Mouse (Mus musculus): ENCODE measurements around the gene Gpr137. TPM values are rescaled to one million over a fixed set of nuclear protein-coding genes. Genes with fewer than 3 reads are reported as not detected.

Gene Gpr137
- polyA plus RNA-seq, 2 experiments = 4.4 to 5.5 TPM

GRCm38 (mm10) chr19:6925611-6926329 lies 16.5 kb downstream of the Gpr137 start:
- H3K36me3 ChIP-seq (replicated peaks; ENCODE audit: control insufficient read depth, insufficient read depth, low read depth) = no peaks in the 10 kb centered on the region
- H3K27me3 ChIP-seq (ENCODE audit: control insufficient read depth, insufficient read depth, low read length) = peaks cover 66% of the 10 kb centered on the region
- no peak for TF ChIP-seq EP300 (IDR thresholded peaks at IDR 0.05; ENCODE audit: low read depth)
- no peak for TF ChIP-seq CTCF (IDR thresholded peaks at IDR 0.05; ENCODE audit: low read depth)
- peaks cover 7 to 13% of the 10 kb centered on the region in 2 experiments for H3K4me1 ChIP-seq (replicated peaks; ENCODE audit: control insufficient read depth in 2 of 2, insufficient read depth in 2 of 2, low read length in 1 of 2)
- H3K4me3 ChIP-seq (ENCODE audit: insufficient read depth in 1 of 2, low read depth in 2 of 2, low read length in 2 of 2) = no peak overlapping the region
- 18% methylated on average over 40 of the region's 40 CpGs for WGBS (ENCODE audit: insufficient replicate concordance)
- H3K4me2 ChIP-seq (ENCODE audit: low read depth) = no peak overlapping the region
- no peaks in the 10 kb centered on the region for H3K9me3 ChIP-seq (ENCODE audit: control insufficient read depth, low read length)
- no peak overlapping the region for H3K27ac ChIP-seq
- H3K9ac ChIP-seq (replicated peaks) = no peak overlapping the region
- no peak for ATAC-seq (ENCODE audit: insufficient read depth)
- no peak for DNase-seq (ENCODE audit: low read depth in 3 of 3, low spot score in 3 of 3)

GRCm38 (mm10) chr19:6925307-6925573 lies 17.0 kb downstream of the Gpr137 start, which contains the start of gene Catsperz:
TSS of gene Catsperz (minus strand) at chr19:6925380.
- H3K4me1 ChIP-seq (replicated peaks; ENCODE audit: control insufficient read depth in 2 of 2, insufficient read depth in 2 of 2, low read length in 1 of 2) = peaks cover 7 to 13% of the 10 kb centered on the region in 2 experiments
- H3K9ac ChIP-seq (replicated peaks) = no peak within 1 kb of the TSS
- H3K27ac ChIP-seq = no peak within 1 kb of the TSS
- DNase-seq (ENCODE audit: low read depth in 3 of 3, low spot score in 3 of 3) = no peak
- peak within 1 kb of the TSS; percentile 30 for H3K4me2 ChIP-seq (ENCODE audit: low read depth)
- H3K27me3 ChIP-seq (ENCODE audit: control insufficient read depth, insufficient read depth, low read length) = peaks cover 61% of the 10 kb centered on the region
- TF ChIP-seq CTCF (IDR thresholded peaks at IDR 0.05; ENCODE audit: low read depth) = no peak
- no peak for TF ChIP-seq EP300 (IDR thresholded peaks at IDR 0.05; ENCODE audit: low read depth)
- 6% methylated on average over 9 of the region's 9 CpGs for WGBS (ENCODE audit: insufficient replicate concordance)
- no peak within 1 kb of the TSS for H3K4me3 ChIP-seq (ENCODE audit: insufficient read depth in 1 of 2, low read depth in 2 of 2, low read length in 2 of 2)
- no peak for ATAC-seq (ENCODE audit: insufficient read depth)
- no peaks in the 10 kb centered on the region for H3K36me3 ChIP-seq (replicated peaks; ENCODE audit: control insufficient read depth, insufficient read depth, low read depth)
- no peaks in the 10 kb centered on the region for H3K9me3 ChIP-seq (ENCODE audit: control insufficient read depth, low read length)

- TF ChIP-seq CTCF (IDR thresholded peaks at IDR 0.05; ENCODE audit: low read depth) (peak; percentile 85), EP300 (IDR thresholded peaks at IDR 0.05; ENCODE audit: low read depth) (no peak)
- 3% methylated on average over 39 of the region's 39 CpGs for WGBS (ENCODE audit: insufficient replicate concordance)
- Histone ChIP-seq H3K36me3 (replicated peaks; ENCODE audit: control insufficient read depth, insufficient read depth, low read depth) (no peaks in the 10 kb centered on the region), H3K9ac (replicated peaks) (no peak overlapping the region), H3K4me3 (ENCODE audit: insufficient read depth in 1 of 2, low read depth in 2 of 2, low read length in 2 of 2) (no peak overlapping the region), H3K27ac (no peak overlapping the region), H3K4me1 (replicated peaks; ENCODE audit: control insufficient read depth in 2 of 2, insufficient read depth in 2 of 2, low read length in 1 of 2) (peaks cover 7 to 13% of the 10 kb centered on the region in 2 experiments), H3K9me3 (ENCODE audit: control insufficient read depth, low read length) (no peaks in the 10 kb centered on the region), H3K27me3 (ENCODE audit: control insufficient read depth, insufficient read depth, low read length) (peaks cover 58% of the 10 kb centered on the region), H3K4me2 (ENCODE audit: low read depth) (peak overlapping the region; percentile 30)
- no peak for DNase-seq (ENCODE audit: low read depth in 3 of 3, low spot score in 3 of 3)
- no peak for ATAC-seq (ENCODE audit: insufficient read depth)
These were observed 17.6 kb downstream of the Gpr137 start for GRCm38 (mm10) chr19:6924461-6925306.

- H3K27ac ChIP-seq = no peak overlapping the region
- 56% methylated on average over 6 of the region's 6 CpGs for WGBS (ENCODE audit: insufficient replicate concordance)
These were observed 19.2 kb downstream of the Gpr137 start for GRCm38 (mm10) chr19:6922901-6923735.

More at GRCm38 (mm10) chr19:6922901-6923735, 19.2 kb downstream of the Gpr137 start:
- Histone ChIP-seq H3K9me3 (ENCODE audit: control insufficient read depth, low read length) (no peaks in the 10 kb centered on the region), H3K4me2 (ENCODE audit: low read depth) (peak overlapping the region; percentile 96), H3K9ac (replicated peaks) (peak overlapping the region; percentile 58), H3K4me3 (ENCODE audit: insufficient read depth in 1 of 2, low read depth in 2 of 2, low read length in 2 of 2) (peak overlapping the region in 1 of 2 experiments; percentile 82; a peak in 1 of 4 replicates), H3K4me1 (replicated peaks; ENCODE audit: control insufficient read depth in 2 of 2, insufficient read depth in 2 of 2, low read length in 1 of 2) (peaks cover 7 to 13% of the 10 kb centered on the region in 2 experiments), H3K27me3 (ENCODE audit: control insufficient read depth, insufficient read depth, low read length) (peaks cover 45% of the 10 kb centered on the region), H3K36me3 (replicated peaks; ENCODE audit: control insufficient read depth, insufficient read depth, low read depth) (no peaks in the 10 kb centered on the region)
- ATAC-seq (ENCODE audit: insufficient read depth) (no peak), DNase-seq (ENCODE audit: low read depth in 3 of 3, low spot score in 3 of 3) (no peak)
- TF ChIP-seq CTCF (IDR thresholded peaks at IDR 0.05; ENCODE audit: low read depth) (no peak), EP300 (IDR thresholded peaks at IDR 0.05; ENCODE audit: low read depth) (no peak)

Measured in liver, embryonic 14.5 days (tissue).